Mouse (Mus musculus) intestine, postnatal 0 days (tissue): ENCODE data around the gene Pfkfb2. TPM values are rescaled to one million over a fixed set of nuclear protein-coding genes. Genes with fewer than 3 reads are reported as not detected.

ENCODE experiments used
- ATAC-seq: fragments of 200-750 bp; cut with Nextera tagmentation; 2 replicates; pipeline ENCODE4 v1.8.0; 2017; ENCODE audit warnings: mild to moderate bottlenecking, moderate TSS enrichment, moderate library complexity
- H3K27ac ChIP-seq: fragments of 300-500 bp; sonication (generic); 2 replicates; pipeline ENCODE4 v1.5.1; 2014; ENCODE audit warnings: mild to moderate bottlenecking, low read depth, low read length, moderate library complexity
- H3K27me3 ChIP-seq: fragments of 300-500 bp; sonication (generic); replicated peaks from 2 replicates; pipeline ENCODE4 v1.6.1; 2014; ENCODE audit warnings: low read length, mixed read lengths; ENCODE audit not compliant: control insufficient read depth, insufficient read depth
- H3K36me3 ChIP-seq: fragments of 300-500 bp; sonication (generic); 2 replicates; pipeline ENCODE4 v1.6.1; 2014; ENCODE audit warnings: mild to moderate bottlenecking, moderate library complexity; ENCODE audit not compliant: control insufficient read depth, insufficient read depth
- H3K4me1 ChIP-seq: fragments of 300-500 bp; sonication (generic); replicated peaks from 2 replicates; pipeline ENCODE4 v1.6.1; 2014; ENCODE audit warnings: antibody characterized with exemption, low read length, mixed read lengths; ENCODE audit not compliant: control insufficient read depth, insufficient read depth
- H3K4me2 ChIP-seq: fragments of 300-500 bp; sonication (generic); replicated peaks from 2 replicates; pipeline ENCODE4 v1.6.1; 2014; ENCODE audit warnings: low read depth, mild to moderate bottlenecking, moderate library complexity
- H3K4me3 ChIP-seq: fragments of 300-500 bp; sonication (generic); 2 replicates; pipeline ENCODE4 v1.5.1; 2014; ENCODE audit warnings: low read depth, low read length
- H3K9ac ChIP-seq: fragments of 300-500 bp; sonication (generic); 2 replicates; pipeline ENCODE4 v1.6.1; 2014; ENCODE audit warnings: mild to moderate bottlenecking, low read depth, low read length
- H3K9me3 ChIP-seq: fragments of 300-500 bp; sonication (generic); 2 replicates; pipeline ENCODE4 v1.6.1; 2016; ENCODE audit warnings: mixed run types; ENCODE audit not compliant: control insufficient read depth
- CTCF ChIP-seq: sonication (generic); IDR thresholded peaks from 2 replicates; pipeline ENCODE4 v1.5.1; 2016; ENCODE audit warnings: low read depth, mild to moderate bottlenecking, control low read depth, antibody characterized with exemption, moderate library complexity
- WGBS: fragments of 180-500 bp; shearing (Covaris S2); extraction: QIAGEN DNeasy Blood & Tissue Kit; methylation state at CpG from one replicate; pipeline ENCODE4 v1.1.7; 2014; 5-methylcytosine and 5-hydroxymethylcytosine counted together
- polyA plus RNA-seq: library from polyadenylated mRNA; unstranded; fragments of >200 nt; fragmentation: Nextera tagmentation; extraction: Ambion mirVana; gene quantifications from 2 replicates; pipeline ENCODE4 v1.2.1, GENCODE M21; 2015

Gene Pfkfb2
- polyA plus RNA-seq, 1 experiment from 2014 or later: 6.1 TPM

- Histone ChIP-seq H3K4me1 (peaks cover under 1% of the 10 kb centered on the region; the same call in 1 of the 2 replicates), H3K27ac (no peak overlapping the region), H3K4me3 (no peak overlapping the region), H3K27me3 (no peaks in the 10 kb centered on the region), H3K36me3 (no peaks in the 10 kb centered on the region), H3K4me2 (no peak overlapping the region), H3K9ac (no peak overlapping the region), H3K9me3 (no peaks in the 10 kb centered on the region)
- ATAC-seq: no peak
- no peak for TF ChIP-seq CTCF
- 69% methylated on average over 1 of the region's 1 CpGs for WGBS
These were observed 983 bp downstream of the Pfkfb2 start for GRCm38 (mm10) chr1:130728070-130728469.

- no peaks in the 10 kb centered on the region for H3K27me3 ChIP-seq
- ATAC-seq: no peak
- H3K27ac ChIP-seq: no peak overlapping the region
- H3K4me2 ChIP-seq: no peak overlapping the region
- 89% methylated on average over 2 of the region's 2 CpGs for WGBS
- no peaks in the 10 kb centered on the region for H3K36me3 ChIP-seq
- H3K4me3 ChIP-seq: no peak overlapping the region
- no peaks in the 10 kb centered on the region for H3K9me3 ChIP-seq
- no peak overlapping the region for H3K9ac ChIP-seq
- no peak for TF ChIP-seq CTCF
- H3K4me1 ChIP-seq: no peaks in the 10 kb centered on the region; the same call in 1 of the 2 replicates
These were observed 2.7 kb downstream of the Pfkfb2 start for GRCm38 (mm10) chr1:130726396-130726795.

- H3K27ac ChIP-seq: no peak overlapping the region
- H3K9me3 ChIP-seq: no peaks in the 10 kb centered on the region
- no peak overlapping the region for H3K4me2 ChIP-seq
- no peaks in the 10 kb centered on the region for H3K27me3 ChIP-seq
- no peak overlapping the region for H3K4me3 ChIP-seq
- H3K9ac ChIP-seq: no peak overlapping the region
- 0 out of 2 replicates have a peak, but pooled peaks cover 3% of the 10 kb centered on the region for H3K36me3 ChIP-seq
- no peak for ATAC-seq
- no peaks in the 10 kb centered on the region for H3K4me1 ChIP-seq
- 83% methylated on average over 5 of the region's 5 CpGs for WGBS
- TF ChIP-seq CTCF: no peak
These were observed 4.8 kb downstream of the Pfkfb2 start for GRCm38 (mm10) chr1:130724206-130724605.

GRCm38 (mm10) chr1:130717291-130717871, 11.7 kb downstream of the Pfkfb2 start, which contains the start of gene Yod1:
Gene Yod1 (plus strand): TSS chr1:130717327.
- H3K27me3 ChIP-seq: no peaks in the 10 kb centered on the region
- H3K4me2 ChIP-seq: peak within 1 kb of the TSS; percentile 90
- 0 out of 2 replicates have a peak, but pooled peaks cover 8% of the 10 kb centered on the region for H3K36me3 ChIP-seq
- ATAC-seq: peak; percentile 64
- H3K4me1 ChIP-seq: 0 out of 2 replicates have a peak, but pooled peaks cover 4% of the 10 kb centered on the region
- no peak; the same call in 1 of the 2 replicates for TF ChIP-seq CTCF
- WGBS: under 1% methylated on average over 54 of the region's 54 CpGs
- H3K9ac ChIP-seq: peak within 1 kb of the TSS; percentile 96
- no peaks in the 10 kb centered on the region for H3K9me3 ChIP-seq
- peak within 1 kb of the TSS; percentile 92 for H3K27ac ChIP-seq
- H3K4me3 ChIP-seq: peak within 1 kb of the TSS; percentile 98

- Histone ChIP-seq H3K27me3 (no peaks in the 10 kb centered on the region), H3K27ac (peak overlapping the region; percentile 92), H3K4me3 (peak overlapping the region; percentile 98), H3K9me3 (no peaks in the 10 kb centered on the region), H3K36me3 (0 out of 2 replicates have a peak, but pooled peaks cover 15% of the 10 kb centered on the region), H3K4me2 (peak overlapping the region; percentile 90), H3K4me1 (0 out of 2 replicates have a peak, but pooled peaks cover 4% of the 10 kb centered on the region), H3K9ac (peak overlapping the region; percentile 96)
- WGBS: under 1% methylated on average over 42 of the region's 42 CpGs
- ATAC-seq: 0 out of 2 replicates have a peak, but pooled peaks have one; percentile 0
- TF ChIP-seq CTCF: no peak
These were observed 12.4 kb downstream of the Pfkfb2 start for GRCm38 (mm10) chr1:130716513-130717290.

GRCm38 (mm10) chr1:130716218-130716512, 12.9 kb downstream of the Pfkfb2 start:
- H3K4me1 ChIP-seq: 0 out of 2 replicates have a peak, but pooled peaks cover 4% of the 10 kb centered on the region
- peak overlapping the region; percentile 98 for H3K4me3 ChIP-seq
- 0 out of 2 replicates have a peak, but pooled peaks cover 17% of the 10 kb centered on the region for H3K36me3 ChIP-seq
- ATAC-seq: peak; percentile 3; the same call in 1 of the 2 replicates
- peak overlapping the region; percentile 90 for H3K4me2 ChIP-seq
- 3% methylated on average over 3 of the region's 3 CpGs for WGBS
- TF ChIP-seq CTCF: no peak
- peak overlapping the region; percentile 92 for H3K27ac ChIP-seq
- no peaks in the 10 kb centered on the region for H3K27me3 ChIP-seq
- no peaks in the 10 kb centered on the region for H3K9me3 ChIP-seq
- H3K9ac ChIP-seq: peak overlapping the region; percentile 96
